8 mouse cellular contexts compared by ENCODE assay signal in the genomic region with DNA sequence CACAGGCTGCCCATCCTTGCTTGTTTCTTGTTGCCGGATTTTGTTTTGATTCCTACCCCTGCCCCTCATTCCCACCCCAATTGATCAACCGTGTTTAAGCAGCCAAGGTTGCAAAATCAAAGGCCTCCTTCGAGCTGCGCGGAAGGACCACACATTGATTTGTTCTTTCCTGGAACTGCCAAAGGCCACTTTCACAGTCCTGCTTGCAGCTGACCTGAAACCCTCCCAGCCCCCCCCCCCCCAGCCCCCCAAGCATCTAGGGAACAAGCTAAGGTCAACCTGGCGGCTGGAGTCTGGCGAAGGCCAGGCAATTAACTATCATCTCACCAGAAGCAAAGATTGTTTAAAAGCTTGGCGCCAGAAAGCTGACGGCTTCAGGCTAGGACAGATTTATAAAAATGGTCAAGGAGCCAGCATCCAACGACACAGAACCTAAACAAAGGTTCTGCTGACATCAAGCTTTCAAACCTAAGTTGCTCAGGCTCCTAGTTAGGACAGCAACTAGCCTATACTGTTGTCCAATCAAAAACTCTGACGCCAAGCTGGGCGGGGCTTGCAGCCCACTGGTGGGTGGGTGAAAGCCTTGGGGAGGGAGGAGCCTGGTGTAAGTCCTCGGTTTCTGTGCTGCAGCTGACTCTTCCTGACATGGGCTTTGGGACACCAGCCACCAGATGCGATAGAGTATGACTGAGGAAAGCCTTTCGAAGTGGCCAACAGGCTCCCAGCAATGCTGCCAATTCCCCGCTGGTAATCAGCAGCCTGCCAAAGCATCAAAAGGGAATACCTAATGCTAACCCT. TPM values are rescaled to one million over a fixed set of nuclear protein-coding genes. Genes with fewer than 3 reads are reported as not detected.
DNase-seq lines count a peak whose midpoint lies in the region; ATAC-seq lines count a peak whose summit lies in the region.

No protein-coding gene starts in this region.

- 15% methylated on average over 16 of the region's 16 CpGs for WGBS in intestine, embryonic 16.5 days
- WGBS in liver, embryonic 12.5 days (ENCODE audit: insufficient replicate concordance), result 30% methylated on average over 16 of the region's 16 CpGs
- WGBS in neural tube, embryonic 12.5 days, result 28% methylated on average over 16 of the region's 16 CpGs

- H3K36me3 ChIP-seq in intestine, embryonic 16.5 days (ENCODE audit: control insufficient read depth, insufficient read depth, low read length), result no peaks in the 10 kb centered on the region
- H3K36me3 ChIP-seq in liver, embryonic 12.5 days, result no peaks in the 10 kb centered on the region
- H3K36me3 ChIP-seq in neural tube, embryonic 12.5 days, result no peaks in the 10 kb centered on the region

- peak overlapping the region; percentile 3 for H3K4me3 ChIP-seq in intestine, embryonic 16.5 days (ENCODE audit: low read length)
- H3K4me3 ChIP-seq in liver, embryonic 12.5 days, result no peak overlapping the region
- no peak overlapping the region for H3K4me3 ChIP-seq in neural tube, embryonic 12.5 days

- no peaks in the 10 kb centered on the region for H3K27me3 ChIP-seq in intestine, embryonic 16.5 days (replicated peaks; ENCODE audit: control insufficient read depth, insufficient read depth, low read length)
- no peaks in the 10 kb centered on the region for H3K27me3 ChIP-seq in liver, embryonic 12.5 days (replicated peaks)
- H3K27me3 ChIP-seq in neural tube, embryonic 12.5 days (replicated peaks), result no peaks in the 10 kb centered on the region

- peak; percentile 56 to 66 for DNase-seq in cerebellum, postnatal 14 days
- peak; percentile 66 for DNase-seq in gastrocnemius, postnatal 25 days
- DNase-seq in T-cell, adult 2 months (ENCODE audit: low spot score), result no peak

- peak overlapping the region; percentile 37 for H3K4me2 ChIP-seq in intestine, embryonic 16.5 days (ENCODE audit: low read depth, low read length)
- peak overlapping the region; percentile 40 for H3K4me2 ChIP-seq in liver, embryonic 12.5 days
- peak overlapping the region; percentile 1; the same call in 1 of the 2 replicates for H3K4me2 ChIP-seq in neural tube, embryonic 12.5 days (replicated peaks)

- peaks cover 29% of the 10 kb centered on the region for H3K4me1 ChIP-seq in intestine, embryonic 16.5 days (ENCODE audit: control insufficient read depth, insufficient read depth, low read length)
- peaks cover 7% of the 10 kb centered on the region; the same call in 1 of the 2 replicates for H3K4me1 ChIP-seq in liver, embryonic 12.5 days
- H3K4me1 ChIP-seq in neural tube, embryonic 12.5 days, result peaks cover 5% of the 10 kb centered on the region; the same call in 1 of the 2 replicates

- H3K27ac ChIP-seq in intestine, embryonic 16.5 days (ENCODE audit: low read length), result no peak overlapping the region
- no peak overlapping the region for H3K27ac ChIP-seq in liver, embryonic 12.5 days
- no peak overlapping the region for H3K27ac ChIP-seq in neural tube, embryonic 12.5 days

- no peak for ATAC-seq in cerebellum, adult (ENCODE audit: insufficient number of reproducible peaks, low FRiP score, low TSS enrichment)
- peak; percentile 65; the same call in 1 of the 2 replicates for ATAC-seq in common myeloid progenitor, adult 5-6 weeks (replicated peaks; ENCODE audit: low read depth, poor library complexity, severe bottlenecking)
- ATAC-seq in intestine, embryonic 16.5 days, result peak; percentile 81
- ATAC-seq in liver, embryonic 12.5 days, result peak; percentile 57; the same call in 1 of the 2 replicates
- peak; percentile 70; the same call in 1 of the 2 replicates for ATAC-seq in neural tube, embryonic 12.5 days (ENCODE audit: low FRiP score, low read depth)

- H3K9ac ChIP-seq in intestine, embryonic 16.5 days (ENCODE audit: low read depth, low read length), result peak overlapping the region; percentile 31; the same call in 1 of the 2 replicates
- H3K9ac ChIP-seq in liver, embryonic 12.5 days, result no peak overlapping the region
- H3K9ac ChIP-seq in neural tube, embryonic 12.5 days, result no peak overlapping the region

- H3K9me3 ChIP-seq in intestine, embryonic 16.5 days (ENCODE audit: control insufficient read depth, low read length), result no peaks in the 10 kb centered on the region
- no peaks in the 10 kb centered on the region for H3K9me3 ChIP-seq in liver, embryonic 12.5 days (replicated peaks)
- H3K9me3 ChIP-seq in neural tube, embryonic 12.5 days, result no peaks in the 10 kb centered on the region

RNA-seq across cellular contexts. Expression of a gene that starts 13.0 kb away (rescaled TPM):
- total RNA-seq in common myeloid progenitor, adult 5-6 weeks (2017), result under 0.01 and 4.8 TPM in 2 replicates
- 1 to 10 TPM; 2.6 to 4.2 TPM for total RNA-seq in gastrocnemius, postnatal 25 days (2021)
- polyA plus RNA-seq in intestine, embryonic 16.5 days (2015; fragmentation: Nextera tagmentation; extraction: Ambion mirVana), result 2.9 and 3.0 TPM in 2 replicates
- 0.37 and 0.38 TPM in 2 replicates for polyA plus RNA-seq in liver, embryonic 12.5 days (2016; fragmentation: Nextera tagmentation; extraction: Ambion mirVana)
- 2.0 TPM in 2 replicates for polyA plus RNA-seq in neural tube, embryonic 12.5 days (2016; fragmentation: Nextera tagmentation; extraction: Ambion mirVana)
